Mouse (Mus musculus): ENCODE measurements at regions not wholly inside any gene's neighbourhood (a gene's known extent, or its start where the extent isn't known, plus 50 kb on each side); places are given as distances from the start of the nearest gene placed in this dataset.

DNA sequence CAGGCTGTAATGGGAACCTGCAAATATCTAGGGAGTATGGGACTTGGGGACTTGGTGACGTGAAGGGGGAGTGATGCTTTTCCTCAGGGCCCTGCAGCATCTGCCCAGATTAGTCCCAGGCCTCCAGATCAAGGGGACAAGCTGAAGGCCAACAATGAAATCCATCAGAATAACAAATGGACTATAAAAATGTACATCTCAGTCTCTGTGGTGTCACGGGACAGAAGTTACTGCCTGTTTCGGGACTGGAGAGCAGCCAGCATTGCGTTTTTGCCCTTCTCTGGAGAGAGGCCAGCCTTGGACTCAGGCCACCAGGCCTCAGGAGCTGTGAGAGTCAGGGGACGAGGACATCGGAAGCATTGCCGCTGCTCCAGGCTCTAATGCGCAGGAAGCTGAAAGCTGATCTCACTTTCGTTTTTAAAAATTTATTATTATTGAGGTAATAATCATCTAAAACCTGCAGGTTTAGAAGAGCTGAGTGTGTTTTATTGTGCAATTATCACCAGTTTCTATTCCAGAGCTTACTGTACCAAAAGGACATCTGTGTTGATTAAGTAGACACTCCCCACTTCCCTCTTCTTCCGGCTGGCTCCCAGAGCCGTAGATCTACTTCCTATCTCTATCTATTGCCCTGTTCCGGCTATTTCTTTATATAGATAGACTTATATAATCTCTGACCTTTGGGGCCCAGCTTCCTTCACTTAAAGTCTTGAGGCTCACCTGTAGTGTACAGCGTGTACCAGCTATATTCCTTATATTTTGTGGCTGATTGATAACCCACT, 403.0 kb upstream of the Gm6657 start:
- Histone ChIP-seq H3K9me3 (replicated peaks) (no peaks in the 10 kb centered on the region), H3K4me3 (ENCODE audit: low read depth, low read length) (no peak overlapping the region), H3K4me1 (ENCODE audit: insufficient read depth, low read depth, low read length) (0 out of 2 replicates have a peak, but pooled peaks cover 2% of the 10 kb centered on the region), H3K27me3 (ENCODE audit: insufficient read depth, low read length) (peaks cover 18% of the 10 kb centered on the region), H3K36me3 (replicated peaks) (no peaks in the 10 kb centered on the region)
- DNase-seq (ENCODE audit: low spot score) (no peak), ATAC-seq (ENCODE audit: extremely low read depth, insufficient number of reproducible peaks, low FRiP score, poor library complexity, severe bottlenecking) (no peak)
- TF ChIP-seq GATA1 (IDR thresholded peaks at IDR 0.05; ENCODE audit: borderline replicate concordance, low read length) (no peak), TAL1 (conservative IDR thresholded peaks at IDR 0.05; ENCODE audit: low read depth, low read length) (no peak), GATA2 (IDR thresholded peaks at IDR 0.05; ENCODE audit: borderline replicate concordance, low read depth, low read length) (no peak), POLR2AphosphoS5 (IDR thresholded peaks at IDR 0.05; ENCODE audit: insufficient replicate concordance, low read depth, low read length) (no peak), CTCF (IDR thresholded peaks at IDR 0.05; ENCODE audit: low read depth, low read length) (no peak)

GRCm38 (mm10) chr12:77798516-77798915, 395.5 kb upstream of the Gm6657 start:
- H3K9me3 ChIP-seq (replicated peaks): no peaks in the 10 kb centered on the region
- no peaks in the 10 kb centered on the region for H3K4me1 ChIP-seq (ENCODE audit: insufficient read depth, low read depth, low read length)
- no peak for DNase-seq (ENCODE audit: low spot score)
- no peak overlapping the region for H3K4me3 ChIP-seq (ENCODE audit: low read depth, low read length)
- no peak for ATAC-seq (ENCODE audit: extremely low read depth, insufficient number of reproducible peaks, low FRiP score, poor library complexity, severe bottlenecking)
- H3K27me3 ChIP-seq (ENCODE audit: insufficient read depth, low read length): peaks cover 2% of the 10 kb centered on the region; the same call in 1 of the 2 replicates
- no peaks in the 10 kb centered on the region for H3K36me3 ChIP-seq (replicated peaks)
- TF ChIP-seq CTCF (IDR thresholded peaks at IDR 0.05; ENCODE audit: low read depth, low read length) (no peak), TAL1 (conservative IDR thresholded peaks at IDR 0.05; ENCODE audit: low read depth, low read length) (no peak), POLR2AphosphoS5 (IDR thresholded peaks at IDR 0.05; ENCODE audit: insufficient replicate concordance, low read depth, low read length) (no peak), GATA1 (IDR thresholded peaks at IDR 0.05; ENCODE audit: borderline replicate concordance, low read length) (no peak), GATA2 (IDR thresholded peaks at IDR 0.05; ENCODE audit: borderline replicate concordance, low read depth, low read length) (no peak)

DNA sequence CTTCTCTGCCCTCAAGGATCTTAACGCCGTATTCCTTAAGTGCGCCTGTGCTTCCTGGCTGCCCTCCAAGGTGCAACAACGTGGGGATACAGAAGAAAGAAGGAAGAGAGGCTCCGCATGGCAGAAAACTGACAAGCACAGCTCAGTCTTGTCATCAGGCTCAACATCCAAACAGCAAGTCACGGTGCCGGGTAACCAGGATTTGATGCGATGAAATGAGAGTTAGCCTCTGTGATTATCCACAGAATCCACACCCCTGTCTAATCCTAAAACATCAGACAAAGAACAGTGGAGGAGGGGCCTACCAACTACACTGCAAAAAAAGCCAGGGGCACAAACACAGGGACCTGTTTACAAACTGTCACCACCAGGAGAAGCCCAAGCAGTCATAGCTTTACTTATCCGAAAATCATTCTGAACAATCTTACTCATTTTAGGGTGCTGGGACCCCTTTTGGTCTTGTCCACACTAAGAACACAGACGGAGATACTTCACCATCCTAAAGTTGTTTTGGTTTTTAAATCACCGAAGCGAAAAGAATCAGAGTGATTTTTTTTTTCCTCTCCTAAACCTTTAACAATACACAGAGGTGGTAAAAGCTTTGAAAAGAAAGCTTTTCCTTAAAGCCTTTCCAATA, 394.8 kb upstream of the Gm6657 start:
- H3K4me3 ChIP-seq (ENCODE audit: low read depth, low read length): no peak overlapping the region

GRCm38 (mm10) chr12:77807674-77808073, 386.4 kb upstream of the Gm6657 start:
- no peaks in the 10 kb centered on the region for H3K36me3 ChIP-seq (replicated peaks)
- no peak overlapping the region for H3K4me3 ChIP-seq (ENCODE audit: low read depth, low read length)
- H3K27me3 ChIP-seq (ENCODE audit: insufficient read depth, low read length): no peaks in the 10 kb centered on the region
- TF ChIP-seq TAL1 (conservative IDR thresholded peaks at IDR 0.05; ENCODE audit: low read depth, low read length) (no peak), CTCF (IDR thresholded peaks at IDR 0.05; ENCODE audit: low read depth, low read length) (no peak), GATA2 (IDR thresholded peaks at IDR 0.05; ENCODE audit: borderline replicate concordance, low read depth, low read length) (no peak), GATA1 (IDR thresholded peaks at IDR 0.05; ENCODE audit: borderline replicate concordance, low read length) (no peak), POLR2AphosphoS5 (IDR thresholded peaks at IDR 0.05; ENCODE audit: insufficient replicate concordance, low read depth, low read length) (no peak)
- H3K9me3 ChIP-seq (replicated peaks): no peaks in the 10 kb centered on the region
- ATAC-seq (ENCODE audit: extremely low read depth, insufficient number of reproducible peaks, low FRiP score, poor library complexity, severe bottlenecking) (no peak), DNase-seq (ENCODE audit: low spot score) (no peak)
- H3K4me1 ChIP-seq (ENCODE audit: insufficient read depth, low read depth, low read length): no peaks in the 10 kb centered on the region

More for the DNA sequence above, 394.8 kb upstream of the Gm6657 start:
- no peaks in the 10 kb centered on the region for H3K4me1 ChIP-seq (ENCODE audit: insufficient read depth, low read depth, low read length)
- no peak for TF ChIP-seq POLR2AphosphoS5 (IDR thresholded peaks at IDR 0.05; ENCODE audit: insufficient replicate concordance, low read depth, low read length)
- no peak for TF ChIP-seq CTCF (IDR thresholded peaks at IDR 0.05; ENCODE audit: low read depth, low read length)
- TF ChIP-seq TAL1 (conservative IDR thresholded peaks at IDR 0.05; ENCODE audit: low read depth, low read length): no peak
- TF ChIP-seq GATA2 (IDR thresholded peaks at IDR 0.05; ENCODE audit: borderline replicate concordance, low read depth, low read length): no peak
- no peak for TF ChIP-seq GATA1 (IDR thresholded peaks at IDR 0.05; ENCODE audit: borderline replicate concordance, low read length)
- no peak for ATAC-seq (ENCODE audit: extremely low read depth, insufficient number of reproducible peaks, low FRiP score, poor library complexity, severe bottlenecking)
- no peaks in the 10 kb centered on the region for H3K9me3 ChIP-seq (replicated peaks)
- no peaks in the 10 kb centered on the region for H3K36me3 ChIP-seq (replicated peaks)
- no peak for DNase-seq (ENCODE audit: low spot score)
- peaks cover 2% of the 10 kb centered on the region; the same call in 1 of the 2 replicates for H3K27me3 ChIP-seq (ENCODE audit: insufficient read depth, low read length)

- Histone ChIP-seq H3K4me1 (ENCODE audit: insufficient read depth, low read depth, low read length) (no peaks in the 10 kb centered on the region), H3K27me3 (ENCODE audit: insufficient read depth, low read length) (peaks cover 12% of the 10 kb centered on the region), H3K36me3 (replicated peaks) (no peaks in the 10 kb centered on the region), H3K4me3 (ENCODE audit: low read depth, low read length) (no peak overlapping the region), H3K9me3 (replicated peaks) (no peaks in the 10 kb centered on the region)
- TF ChIP-seq GATA1 (IDR thresholded peaks at IDR 0.05; ENCODE audit: borderline replicate concordance, low read length): no peak
- peak; percentile 61 for TF ChIP-seq CTCF (IDR thresholded peaks at IDR 0.05; ENCODE audit: low read depth, low read length)
- ATAC-seq (ENCODE audit: extremely low read depth, insufficient number of reproducible peaks, low FRiP score, poor library complexity, severe bottlenecking): no peak
- peak; percentile 21 for DNase-seq (ENCODE audit: low spot score)
Measured at GRCm38 (mm10) chr12:77811276-77811675, 382.8 kb upstream of the Gm6657 start.

DNA sequence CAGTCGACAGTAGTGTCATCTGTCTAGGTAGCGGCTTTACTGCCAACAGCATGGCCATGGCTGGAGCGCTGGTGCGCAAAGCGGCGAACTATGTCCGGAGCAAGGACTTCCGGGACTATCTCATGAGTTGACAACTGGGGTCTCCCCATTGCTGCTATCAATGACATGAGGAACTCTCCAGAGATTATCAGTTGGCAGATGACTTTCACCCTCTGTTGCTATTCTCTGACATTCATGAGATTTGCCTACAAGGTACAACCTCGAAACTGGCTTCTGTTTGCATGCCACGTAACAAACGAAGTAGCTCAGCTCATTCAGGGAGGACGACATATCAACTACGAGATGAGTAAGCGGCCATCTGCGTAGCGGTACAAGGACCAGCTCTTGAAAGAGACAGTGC, 374.6 kb upstream of the Gm6657 start:
- Histone ChIP-seq H3K9me3 (replicated peaks) (no peaks in the 10 kb centered on the region), H3K4me3 (ENCODE audit: low read depth, low read length) (no peak overlapping the region), H3K27me3 (ENCODE audit: insufficient read depth, low read length) (peaks cover 9% of the 10 kb centered on the region), H3K4me1 (ENCODE audit: insufficient read depth, low read depth, low read length) (no peaks in the 10 kb centered on the region), H3K36me3 (replicated peaks) (no peaks in the 10 kb centered on the region)
- no peak for TF ChIP-seq CTCF (IDR thresholded peaks at IDR 0.05; ENCODE audit: low read depth, low read length)
- TF ChIP-seq TAL1 (conservative IDR thresholded peaks at IDR 0.05; ENCODE audit: low read depth, low read length): no peak
- no peak for TF ChIP-seq GATA2 (IDR thresholded peaks at IDR 0.05; ENCODE audit: borderline replicate concordance, low read depth, low read length)
- TF ChIP-seq POLR2AphosphoS5 (IDR thresholded peaks at IDR 0.05; ENCODE audit: insufficient replicate concordance, low read depth, low read length): no peak
- no peak for TF ChIP-seq GATA1 (IDR thresholded peaks at IDR 0.05; ENCODE audit: borderline replicate concordance, low read length)
- ATAC-seq (ENCODE audit: extremely low read depth, insufficient number of reproducible peaks, low FRiP score, poor library complexity, severe bottlenecking) (no peak), DNase-seq (ENCODE audit: low spot score) (no peak)
